Comparison of ENCODE assay signal across 8 mouse cellular contexts in the genomic region with DNA sequence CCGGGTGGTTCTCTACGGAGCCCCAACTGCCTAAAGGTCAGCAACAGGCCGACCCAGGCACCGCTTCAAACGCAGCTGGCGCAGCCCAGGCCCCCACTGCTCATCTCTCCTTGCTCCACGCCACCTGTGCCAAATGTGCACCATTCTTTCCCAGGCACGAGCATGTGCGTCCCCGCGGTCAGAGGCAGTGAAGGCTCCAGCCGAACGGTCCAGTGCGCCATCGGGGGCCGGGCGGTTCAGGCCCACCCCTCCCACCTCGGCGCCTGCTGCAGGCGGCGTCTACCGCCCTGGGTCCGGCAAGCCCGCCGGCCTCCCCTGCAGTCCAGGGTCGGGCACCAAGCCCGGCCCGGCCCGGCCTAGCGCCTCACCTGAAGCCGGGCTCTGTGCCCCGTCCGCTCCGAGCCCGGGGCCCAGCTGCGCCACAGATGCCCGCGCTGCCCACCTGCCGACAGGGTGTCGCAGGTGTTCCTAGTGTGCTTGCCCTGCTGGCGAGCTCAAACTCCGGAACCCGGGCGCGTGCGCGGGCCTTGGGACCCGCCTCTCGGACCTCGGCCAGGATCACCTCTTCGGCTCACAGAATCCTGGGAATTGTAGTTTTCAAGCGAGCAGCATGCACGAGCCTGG. TPM values are rescaled to one million over a fixed set of nuclear protein-coding genes. Genes with fewer than 3 reads are reported as not detected.
DNase-seq lines count a peak whose midpoint lies in the region; ATAC-seq lines count a peak whose summit lies in the region.

No protein-coding gene starts in this region.

- ATAC-seq in forebrain, embryonic 12.5 days (ENCODE audit: low FRiP score), result peak; percentile 88
- peak; percentile 63; the same call in 1 of the 2 replicates for ATAC-seq in heart, embryonic 14.5 days (ENCODE audit: insufficient number of reproducible peaks, insufficient read depth, low FRiP score, low read depth)
- peak; percentile 64 for ATAC-seq in liver, embryonic 11.5 days (replicated peaks; ENCODE audit: low FRiP score)
- ATAC-seq in neural tube, embryonic 12.5 days (ENCODE audit: low FRiP score, low read depth), result peak; percentile 85

- DNase-seq in 416B (ENCODE audit: low read depth), result peak; percentile 60
- peak; percentile 92 for DNase-seq in kidney, postnatal 14 days
- peak; percentile 78 for DNase-seq in liver, embryonic 11.5 days (ENCODE audit: low spot score)
- peak; percentile 42 for DNase-seq in thymus, postnatal 0 days (ENCODE audit: low spot score)

- no peaks in the 10 kb centered on the region for H3K9me3 ChIP-seq in forebrain, embryonic 12.5 days
- no peaks in the 10 kb centered on the region for H3K9me3 ChIP-seq in heart, embryonic 14.5 days (ENCODE audit: control insufficient read depth, low read length)
- H3K9me3 ChIP-seq in liver, embryonic 11.5 days (ENCODE audit: control insufficient read depth, low read length), result no peaks in the 10 kb centered on the region
- no peaks in the 10 kb centered on the region for H3K9me3 ChIP-seq in neural tube, embryonic 12.5 days

- no peak overlapping the region for H3K27ac ChIP-seq in brown adipose tissue, adult 24 weeks (replicated peaks; ENCODE audit: low read depth, low read length)
- 0 out of 2 replicates have a peak overlapping the region, but pooled peaks have one; percentile 47 for H3K27ac ChIP-seq in forebrain, embryonic 12.5 days
- no peak overlapping the region for H3K27ac ChIP-seq in heart, embryonic 14.5 days (replicated peaks in 1 of 2; ENCODE audit: control insufficient read depth in 1 of 2, insufficient read depth in 1 of 2, low read depth in 2 of 2, low read length in 2 of 2)
- no peak overlapping the region for H3K27ac ChIP-seq in liver, embryonic 11.5 days (ENCODE audit: low read depth, low read length)
- H3K27ac ChIP-seq in neural tube, embryonic 12.5 days, result no peak overlapping the region

- H3K9ac ChIP-seq in forebrain, embryonic 12.5 days, result peak overlapping the region; percentile 77
- peak overlapping the region; percentile 77 for H3K9ac ChIP-seq in heart, embryonic 14.5 days (ENCODE audit: low read length)
- H3K9ac ChIP-seq in liver, embryonic 11.5 days (ENCODE audit: low read depth, low read length), result peak overlapping the region; percentile 63
- H3K9ac ChIP-seq in neural tube, embryonic 12.5 days, result peak overlapping the region; percentile 80

- WGBS in forebrain, embryonic 12.5 days, result under 1% methylated on average over 53 of the region's 53 CpGs
- under 1% methylated on average over 53 of the region's 53 CpGs for WGBS in heart, embryonic 14.5 days
- WGBS in liver, embryonic 11.5 days, result 2% methylated on average over 53 of the region's 53 CpGs
- under 1% methylated on average over 53 of the region's 53 CpGs for WGBS in neural tube, embryonic 12.5 days

- peaks cover 6% of the 10 kb centered on the region; the same call in 1 of the 2 replicates for H3K27me3 ChIP-seq in forebrain, embryonic 12.5 days
- H3K27me3 ChIP-seq in heart, embryonic 14.5 days (ENCODE audit: control insufficient read depth, insufficient read depth, low read length), result no peaks in the 10 kb centered on the region
- H3K27me3 ChIP-seq in liver, embryonic 11.5 days (replicated peaks; ENCODE audit: control insufficient read depth, insufficient read depth, low read length), result no peaks in the 10 kb centered on the region; the same call in 1 of the 2 replicates
- no peaks in the 10 kb centered on the region; the same call in 1 of the 2 replicates for H3K27me3 ChIP-seq in neural tube, embryonic 12.5 days (replicated peaks)

- H3K4me1 ChIP-seq in brown adipose tissue, adult 24 weeks (ENCODE audit: control insufficient read depth, insufficient read depth, insufficient read length, low read length), result peaks cover 4% of the 10 kb centered on the region
- peaks cover 10% of the 10 kb centered on the region for H3K4me1 ChIP-seq in forebrain, embryonic 12.5 days
- H3K4me1 ChIP-seq in heart, embryonic 14.5 days (ENCODE audit: control insufficient read depth in 2 of 2, insufficient read depth in 2 of 2, low read length in 2 of 2), result no peaks in the 10 kb centered on the region
- H3K4me1 ChIP-seq in liver, embryonic 11.5 days (replicated peaks; ENCODE audit: control insufficient read depth, insufficient read depth, low read length), result no peaks in the 10 kb centered on the region; the same call in 1 of the 2 replicates
- peaks cover 13% of the 10 kb centered on the region for H3K4me1 ChIP-seq in neural tube, embryonic 12.5 days

- peak overlapping the region; percentile 79 for H3K4me2 ChIP-seq in forebrain, embryonic 12.5 days
- peak overlapping the region; percentile 98 for H3K4me2 ChIP-seq in heart, embryonic 14.5 days (ENCODE audit: low read length)
- peak overlapping the region; percentile 69 for H3K4me2 ChIP-seq in liver, embryonic 11.5 days
- H3K4me2 ChIP-seq in neural tube, embryonic 12.5 days (replicated peaks), result peak overlapping the region; percentile 87

- peaks cover 7% of the 10 kb centered on the region; the same call in 1 of the 2 replicates for H3K36me3 ChIP-seq in forebrain, embryonic 12.5 days (replicated peaks)
- no peaks in the 10 kb centered on the region for H3K36me3 ChIP-seq in heart, embryonic 14.5 days (ENCODE audit: control insufficient read depth, insufficient read depth, low read length)
- H3K36me3 ChIP-seq in liver, embryonic 11.5 days (ENCODE audit: control insufficient read depth, insufficient read depth, low read length), result no peaks in the 10 kb centered on the region
- no peaks in the 10 kb centered on the region for H3K36me3 ChIP-seq in neural tube, embryonic 12.5 days

- peak overlapping the region; percentile 90 for H3K4me3 ChIP-seq in brown adipose tissue, adult 24 weeks (ENCODE audit: insufficient read depth, low read depth, low read length)
- peak overlapping the region; percentile 87 for H3K4me3 ChIP-seq in forebrain, embryonic 12.5 days (replicated peaks)
- peak overlapping the region; percentile 68 to 93 for H3K4me3 ChIP-seq in heart, embryonic 14.5 days (ENCODE audit: control insufficient read depth in 1 of 2, insufficient read depth in 1 of 2, low read depth in 1 of 2, low read length in 2 of 2)
- H3K4me3 ChIP-seq in liver, embryonic 11.5 days (ENCODE audit: low read depth, low read length), result peak overlapping the region; percentile 67
- peak overlapping the region; percentile 75 for H3K4me3 ChIP-seq in neural tube, embryonic 12.5 days

RNA-seq across cellular contexts. Expression of gene Pomgnt2, which starts 1.3 kb away (rescaled TPM):
- 4.0 and 6.3 TPM in 2 replicates for polyA plus RNA-seq in brown adipose tissue, adult 24 weeks (2012; ENCODE audit: insufficient read depth, insufficient read length, missing spikeins)
- 14.0 and 15.2 TPM in 2 replicates for polyA plus RNA-seq in forebrain, embryonic 12.5 days (2016; fragmentation: Nextera tagmentation; extraction: Ambion mirVana)
- polyA plus RNA-seq in heart, embryonic 14.5 days (2014; fragmentation: Nextera tagmentation; extraction: Ambion mirVana), result 10.5 and 12.1 TPM in 2 replicates
- 5.1 and 6.1 TPM in 2 replicates for polyA plus RNA-seq in liver, embryonic 11.5 days (2014; fragmentation: Nextera tagmentation; extraction: Ambion mirVana)
- 16.2 and 17.0 TPM in 2 replicates for polyA plus RNA-seq in neural tube, embryonic 12.5 days (2016; fragmentation: Nextera tagmentation; extraction: Ambion mirVana)
- 5.8 and 6.2 TPM in 2 replicates for polyA plus RNA-seq in thymus, postnatal 0 days (2015; fragmentation: Nextera tagmentation; extraction: Ambion mirVana)

RNA-seq across cellular contexts. Expression of gene Fam198a, which starts 44.8 kb away (rescaled TPM):
- 0.28 TPM in 1 of 2 replicates, not detected in the other for polyA plus RNA-seq in brown adipose tissue, adult 24 weeks (2012; ENCODE audit: insufficient read depth, insufficient read length, missing spikeins)
- polyA plus RNA-seq in forebrain, embryonic 12.5 days (2016; fragmentation: Nextera tagmentation; extraction: Ambion mirVana), result 1.2 and 1.3 TPM in 2 replicates
- 0.97 and 1.6 TPM in 2 replicates for polyA plus RNA-seq in heart, embryonic 14.5 days (2014; fragmentation: Nextera tagmentation; extraction: Ambion mirVana)
- polyA plus RNA-seq in liver, embryonic 11.5 days (2014; fragmentation: Nextera tagmentation; extraction: Ambion mirVana), result 0.18 and 0.21 TPM in 2 replicates
- polyA plus RNA-seq in neural tube, embryonic 12.5 days (2016; fragmentation: Nextera tagmentation; extraction: Ambion mirVana), result 1.1 and 1.4 TPM in 2 replicates
- 0.31 and 0.57 TPM in 2 replicates for polyA plus RNA-seq in thymus, postnatal 0 days (2015; fragmentation: Nextera tagmentation; extraction: Ambion mirVana)

Comparison
In these comparisons a context has a peak if more than half of its experiments do, and no peak if none do; other contexts are left out.
1. DNase-seq: peak in every context shown above with its lines; median percentile 92 in kidney, postnatal 14 days; 78 in liver, embryonic 11.5 days; 60 in 416B; 42 in thymus, postnatal 0 days.